Mouse (Mus musculus) embryonic fibroblast, embryonic 13.5 days (primary cell): Measurements from ENCODE around the gene Ddah1. TPM values are rescaled to one million over a fixed set of nuclear protein-coding genes. Genes with fewer than 3 reads are reported as not detected.

Experiments
- H3K27ac ChIP-seq: 2 replicates; pipeline ENCODE4 v1.5.1; 2012; ENCODE audit warnings: low read length, control low read depth, inconsistent platforms; ENCODE audit not compliant: insufficient read depth
- H3K4me1 ChIP-seq: 2 replicates; pipeline ENCODE4 v1.6.1; 2011; ENCODE audit warnings: low read length; ENCODE audit not compliant: control insufficient read depth, insufficient read depth
- H3K4me3 ChIP-seq: 2 replicates; pipeline ENCODE4 v1.5.1; 2011; ENCODE audit warnings: mild to moderate bottlenecking, control low read depth, low read length; ENCODE audit not compliant: insufficient read depth
- CTCF ChIP-seq: IDR thresholded peaks from 2 replicates; pipeline ENCODE4 v1.5.1; 2011; ENCODE audit warnings: mild to moderate bottlenecking, control low read depth, low read length, moderate library complexity, borderline replicate concordance; ENCODE audit not compliant: insufficient read depth
- POLR2A ChIP-seq: IDR thresholded peaks from 2 replicates; pipeline ENCODE4 v1.6.1; 2011; ENCODE audit warnings: low read depth, mild to moderate bottlenecking, control low read depth, low read length, moderate library complexity
- polyA plus RNA-seq: library from polyadenylated mRNA; stranded (reverse); fragments of >200 nt; gene quantifications from 2 replicates; pipeline ENCODE4 v1.2.4, GENCODE M21; 2011; ENCODE audit warnings: low read depth; ENCODE audit not compliant: missing spikeins, insufficient read length

The Ddah1 gene
- 145 and 197 TPM in 2 replicates for polyA plus RNA-seq

DNA sequence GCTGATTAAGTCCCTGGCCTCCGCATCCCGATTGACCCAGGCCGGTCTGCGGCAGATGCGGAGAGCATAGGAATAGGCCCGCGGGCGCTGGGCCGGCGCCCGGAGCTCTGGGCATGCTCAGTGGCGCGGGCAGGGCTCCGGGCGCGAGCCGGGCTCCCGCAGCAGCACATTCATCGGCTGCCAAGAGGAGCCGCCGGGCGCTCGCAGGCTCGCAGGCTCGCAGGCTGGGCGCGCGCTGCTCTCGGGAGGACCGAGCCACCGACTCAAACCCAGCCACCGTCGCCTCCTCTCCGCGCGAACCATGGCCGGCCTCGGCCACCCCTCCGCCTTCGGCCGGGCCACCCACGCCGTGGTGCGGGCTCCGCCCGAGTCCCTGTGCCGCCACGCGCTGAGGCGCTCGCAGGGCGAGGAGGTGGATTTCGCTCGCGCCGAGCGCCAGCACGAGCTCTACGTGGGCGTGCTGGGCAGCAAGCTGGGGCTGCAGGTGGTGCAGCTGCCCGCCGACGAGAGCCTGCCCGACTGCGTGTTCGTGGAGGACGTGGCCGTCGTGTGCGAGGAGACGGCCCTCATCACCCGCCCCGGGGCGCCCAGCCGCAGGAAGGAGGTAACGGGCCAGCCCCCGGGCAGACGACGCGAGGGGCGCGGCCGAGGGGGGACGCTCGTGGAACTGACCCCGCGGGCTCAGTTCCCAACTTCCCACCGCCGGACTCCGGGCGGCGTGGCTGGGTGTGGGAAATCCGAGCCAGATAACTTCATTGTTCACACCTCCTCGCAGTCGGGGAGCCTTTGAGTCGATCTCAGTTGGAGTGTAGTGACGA is at the start of gene Ddah1:
Gene Ddah1 (plus strand): TSS at position 115 of the 818 bp plus-strand sequence.
- H3K27ac ChIP-seq = peak within 1 kb of the TSS; percentile 44
- peaks cover 6% of the 10 kb centered on the region; the same call in 1 of the 2 replicates for H3K4me1 ChIP-seq
- TF ChIP-seq POLR2A = peak; percentile 23
- TF ChIP-seq CTCF = no peak
- peak within 1 kb of the TSS; percentile 96 for H3K4me3 ChIP-seq

DNA sequence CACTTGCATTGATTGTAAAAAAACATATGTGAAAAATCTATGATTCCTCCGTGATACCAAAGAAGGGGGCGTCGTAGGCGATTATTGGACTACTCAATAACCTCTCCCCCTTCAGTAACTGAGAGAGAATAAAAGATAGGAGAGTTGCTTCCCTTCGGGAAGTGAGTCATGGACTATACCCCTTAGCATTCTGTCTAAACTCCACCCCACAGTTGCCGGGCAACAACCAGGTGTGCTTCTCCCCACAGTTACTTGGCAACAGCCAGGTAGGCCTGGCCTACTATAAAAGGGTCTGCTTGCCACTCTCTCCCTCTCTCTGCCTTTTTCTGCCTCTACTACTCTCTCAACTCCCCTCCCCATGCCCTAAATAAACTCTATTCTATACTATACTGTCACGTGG is 42.6 kb upstream of the Ddah1 start:
- Histone ChIP-seq H3K27ac (no peak overlapping the region), H3K4me3 (no peak overlapping the region), H3K4me1 (0 out of 2 replicates have a peak, but pooled peaks cover 3% of the 10 kb centered on the region)
- TF ChIP-seq POLR2A (no peak), CTCF (no peak)

DNA sequence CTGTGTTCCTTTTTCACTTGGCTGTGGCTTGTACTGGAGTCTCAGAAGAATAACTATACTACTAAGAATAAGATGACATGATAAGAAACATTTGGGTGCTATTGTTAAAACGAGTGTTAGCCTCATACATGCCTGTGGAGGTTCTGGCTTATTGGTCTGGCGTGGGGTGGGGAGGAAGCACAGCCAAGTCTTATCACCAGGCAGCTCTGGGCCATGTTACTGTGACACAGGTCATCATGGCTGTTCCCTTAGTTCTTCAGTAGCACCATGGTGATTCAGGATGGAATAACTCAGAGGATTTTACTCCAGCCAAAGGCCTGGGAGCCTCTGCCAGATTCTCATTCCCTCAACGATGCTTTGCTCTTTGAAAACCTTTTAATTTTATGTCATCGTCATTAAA is 38.8 kb upstream of the Ddah1 start:
- TF ChIP-seq CTCF (no peak), POLR2A (no peak)
- H3K4me3 ChIP-seq = no peak overlapping the region
- 0 out of 2 replicates have a peak, but pooled peaks cover 3% of the 10 kb centered on the region for H3K4me1 ChIP-seq
- no peak overlapping the region for H3K27ac ChIP-seq

DNA sequence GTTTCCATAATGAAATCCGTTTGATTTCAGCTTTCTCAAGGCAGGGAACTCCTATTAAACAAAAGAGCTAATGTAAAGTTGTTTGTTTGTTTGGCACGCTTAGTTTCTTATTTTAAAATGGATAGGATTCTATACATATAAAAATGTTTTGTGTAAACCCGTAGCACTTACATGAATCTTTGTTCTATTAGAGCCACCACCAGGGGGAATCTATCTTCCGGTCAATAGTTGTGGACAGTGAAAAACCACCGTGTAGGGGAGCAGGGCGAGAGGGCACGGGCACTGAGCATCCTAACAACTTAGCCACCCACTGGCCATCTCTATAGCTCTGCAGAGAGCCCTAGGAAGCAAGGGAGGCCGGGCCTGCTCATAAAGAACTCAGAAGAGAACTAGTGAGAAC is 33.4 kb upstream of the Ddah1 start:
- Histone ChIP-seq H3K27ac (no peak overlapping the region), H3K4me1 (peaks cover 11% of the 10 kb centered on the region), H3K4me3 (no peak overlapping the region)
- TF ChIP-seq CTCF (no peak), POLR2A (no peak)

DNA sequence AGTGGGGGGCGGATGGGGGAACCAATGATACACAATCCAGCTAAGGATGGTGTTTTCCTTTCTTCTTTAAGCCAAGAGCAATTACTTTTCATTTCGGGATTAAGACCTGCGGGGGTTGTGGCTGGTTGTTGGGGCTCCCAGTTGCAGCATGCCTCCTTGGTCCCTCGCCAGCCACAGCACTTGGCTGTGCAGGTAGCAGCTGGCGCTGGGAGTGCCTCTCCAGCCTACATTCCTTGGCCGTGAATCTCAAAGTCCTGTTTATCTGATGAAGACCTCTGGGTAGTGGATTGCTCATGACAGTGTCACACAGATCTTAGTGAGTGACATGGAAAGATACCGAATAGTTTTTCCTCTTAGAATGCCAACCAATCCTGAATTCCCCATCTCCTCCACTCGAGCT is 30.1 kb upstream of the Ddah1 start:
- TF ChIP-seq POLR2A (no peak), CTCF (no peak)
- H3K27ac ChIP-seq = no peak overlapping the region
- H3K4me1 ChIP-seq = peaks cover 11% of the 10 kb centered on the region
- H3K4me3 ChIP-seq = no peak overlapping the region

DNA sequence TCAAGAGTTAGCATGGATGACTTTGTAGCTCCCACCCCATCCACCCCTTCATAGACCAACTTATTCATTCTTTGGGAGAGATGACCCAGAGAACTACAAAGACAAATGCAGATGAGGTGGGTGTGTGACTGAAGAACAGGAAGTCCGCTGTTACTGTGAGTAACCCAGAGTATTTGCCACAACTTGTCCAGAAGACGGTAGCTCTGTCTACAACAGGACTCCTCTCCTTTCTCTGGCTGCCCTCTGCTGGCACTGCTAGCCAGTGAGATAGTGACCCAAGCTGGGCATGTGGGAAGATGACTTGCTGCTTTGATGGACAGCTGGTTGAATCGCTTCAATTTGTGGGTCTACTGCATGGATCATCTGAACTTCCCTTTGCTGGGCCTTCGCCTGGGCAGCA is 28.9 kb upstream of the Ddah1 start:
- Histone ChIP-seq H3K4me3 (no peak overlapping the region), H3K27ac (peak overlapping the region; percentile 8; the same call in 1 of the 2 replicates), H3K4me1 (peaks cover 11% of the 10 kb centered on the region)
- TF ChIP-seq POLR2A (no peak), CTCF (peak; percentile 51; the same call in 1 of the 2 replicates)

DNA sequence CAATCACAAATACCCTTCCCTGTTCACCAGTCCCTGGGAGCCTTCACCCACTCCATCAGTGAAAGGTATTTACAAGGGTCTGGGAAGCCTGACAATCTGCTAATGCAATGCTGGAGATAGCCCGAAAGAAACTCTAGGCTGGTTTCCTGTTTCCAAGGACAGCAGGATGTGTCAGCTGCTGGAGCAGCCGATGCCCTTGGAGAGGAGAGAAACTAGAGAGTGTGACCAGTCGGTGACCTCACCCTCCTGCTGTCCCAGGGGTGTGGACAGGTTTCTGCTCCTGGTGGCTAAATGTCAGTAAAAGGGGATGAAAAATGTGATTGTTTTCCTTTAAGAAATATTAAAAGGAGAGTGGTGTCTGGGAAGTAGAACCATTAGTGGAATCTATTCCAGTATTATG is 28.4 kb upstream of the Ddah1 start:
- H3K4me1 ChIP-seq = peaks cover 11% of the 10 kb centered on the region
- H3K27ac ChIP-seq = peak overlapping the region; percentile 2; the same call in 1 of the 2 replicates
- TF ChIP-seq POLR2A (no peak), CTCF (no peak)
- no peak overlapping the region for H3K4me3 ChIP-seq

DNA sequence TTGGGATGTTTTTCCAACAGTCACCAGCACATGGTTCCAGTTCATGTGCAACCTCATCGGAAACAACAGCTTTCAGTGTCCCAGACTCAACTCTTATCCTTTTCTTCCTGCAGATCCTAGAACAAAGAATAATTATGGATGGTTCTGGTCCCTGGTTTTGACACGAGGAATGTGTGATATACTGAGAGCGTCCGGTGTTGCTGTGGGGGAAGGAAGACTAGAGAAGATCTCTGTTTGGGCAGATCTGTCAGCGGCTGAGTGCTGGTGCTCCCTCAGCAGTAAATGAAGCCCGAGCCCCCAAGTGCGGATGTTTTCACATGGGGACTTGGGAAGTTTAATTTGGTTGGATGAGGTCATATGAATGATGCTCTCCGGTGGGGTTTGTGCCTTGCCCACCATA is 23.6 kb upstream of the Ddah1 start:
- TF ChIP-seq POLR2A (no peak), CTCF (no peak)
- Histone ChIP-seq H3K4me1 (peaks cover 1% of the 10 kb centered on the region; the same call in 1 of the 2 replicates), H3K4me3 (no peak overlapping the region), H3K27ac (no peak overlapping the region)

DNA sequence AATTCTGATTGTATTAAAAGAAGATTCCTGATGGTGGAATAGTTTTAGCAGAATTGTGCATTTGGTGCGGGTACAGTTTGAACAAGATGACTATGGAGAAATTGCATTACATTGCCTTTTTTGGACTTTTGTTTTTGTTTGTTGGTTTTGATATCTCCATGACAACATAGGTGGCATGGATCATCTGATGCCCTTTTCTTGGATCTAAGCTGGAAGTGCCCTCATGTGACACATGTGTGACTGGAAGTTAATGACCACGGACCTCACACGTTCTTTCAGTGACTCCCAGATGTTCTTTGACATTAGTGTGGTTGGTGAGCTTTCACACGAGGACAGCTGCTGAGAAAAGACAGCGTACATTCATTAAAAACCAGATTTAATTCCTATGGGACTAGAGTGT is 21.9 kb upstream of the Ddah1 start:
- no peak overlapping the region for H3K4me3 ChIP-seq
- H3K27ac ChIP-seq = no peak overlapping the region
- no peaks in the 10 kb centered on the region for H3K4me1 ChIP-seq
- TF ChIP-seq POLR2A = no peak

DNA sequence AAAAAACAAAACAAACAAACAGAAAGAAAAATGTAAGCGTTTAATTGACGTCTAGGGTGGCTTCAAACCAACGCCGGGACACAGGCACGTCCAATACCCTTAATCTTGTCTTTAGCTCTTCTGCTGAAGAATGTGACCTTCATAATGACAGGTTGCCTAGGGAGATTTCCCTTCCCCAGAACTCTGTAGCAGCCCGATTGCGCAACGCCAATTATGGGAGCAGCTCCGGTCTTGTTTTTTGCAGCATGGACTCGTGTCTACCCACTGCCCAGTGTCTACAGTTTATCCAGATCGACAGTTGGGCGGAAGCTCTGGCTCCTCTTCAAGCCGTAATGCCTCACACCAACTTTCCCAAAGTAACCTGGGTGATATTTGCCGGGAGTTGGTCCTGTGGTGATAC is 19.8 kb upstream of the Ddah1 start:
- TF ChIP-seq CTCF (no peak), POLR2A (no peak)
- no peak overlapping the region for H3K27ac ChIP-seq
- H3K4me3 ChIP-seq = no peak overlapping the region
- H3K4me1 ChIP-seq = no peaks in the 10 kb centered on the region
